Comparison of ENCODE assay signal across 16 mouse cellular contexts in the genomic region with DNA sequence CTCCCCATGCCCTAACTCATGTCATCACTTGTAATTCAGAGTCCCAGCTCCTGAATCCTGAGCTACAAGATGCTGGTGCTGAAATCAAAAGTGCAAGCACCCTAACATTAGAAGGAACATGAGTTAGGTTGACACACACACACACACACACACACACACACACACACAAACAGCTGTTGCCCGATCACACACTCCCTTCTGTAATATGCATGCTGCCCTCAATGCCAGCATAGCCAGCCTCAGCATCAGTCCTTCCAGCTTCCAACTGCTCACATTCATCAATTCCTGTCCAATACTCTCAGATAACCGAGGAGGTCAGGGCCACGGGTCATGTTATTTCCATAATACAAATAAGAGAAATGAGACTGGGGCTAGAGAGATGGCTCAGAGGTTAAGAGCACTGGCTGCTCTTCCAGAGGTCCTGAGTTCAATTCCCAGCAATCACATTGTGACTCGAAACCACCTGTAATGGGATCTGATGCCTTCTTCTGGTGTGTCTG.
A peak's percentile ranks its signal among the peaks of the same experiment; 100 is the strongest.
DNase-seq lines count a peak whose midpoint lies in the region; ATAC-seq and TF ChIP-seq lines count a peak whose summit lies in the region.
"Had no signal": no experiment of that assay in that cellular context is flagged by ENCODE, and none has a peak within 500 bp of the region (broad histone marks: within the 10 kb centered on the region; RNA-seq: fewer than 3 reads in every experiment).

No protein-coding gene starts in this region.

- peak overlapping the region; percentile 77 for H3K27ac ChIP-seq in heart, embryonic 11.5 days (ENCODE audit: low read depth, low read length)
- H3K27ac ChIP-seq in lung, embryonic 14.5 days (ENCODE audit: low read depth) = peak overlapping the region; percentile 65; the same call in 1 of the 2 replicates
- H3K27ac ChIP-seq in limb, embryonic 10.5 days = peak overlapping the region; percentile 36; the same call in 1 of the 2 replicates
- H3K27ac ChIP-seq in stomach, postnatal 0 days (replicated peaks) = peak overlapping the region; percentile 56
- H3K27ac ChIP-seq: forebrain, embryonic 15.5 days; liver, embryonic 12.5 days; neural tube, embryonic 13.5 days had no signal

- H3K27me3 ChIP-seq in heart, embryonic 11.5 days (ENCODE audit: control insufficient read depth, insufficient read depth, low read length) = no peaks in the 10 kb centered on the region
- H3K27me3 ChIP-seq in lung, embryonic 14.5 days (ENCODE audit: insufficient read depth, low read length) = no peaks in the 10 kb centered on the region
- peaks cover 5% of the 10 kb centered on the region; the same call in 1 of the 2 replicates for H3K27me3 ChIP-seq in limb, embryonic 10.5 days (ENCODE audit: low read depth, poor library complexity, severe bottlenecking)
- no peaks in the 10 kb centered on the region for H3K27me3 ChIP-seq in stomach, postnatal 0 days (ENCODE audit: control insufficient read depth, insufficient read depth, low read length)
- H3K27me3 ChIP-seq: embryonic facial prominence, embryonic 12.5 days; forebrain, embryonic 15.5 days; liver, embryonic 12.5 days; neural tube, embryonic 13.5 days had no signal

- TF ChIP-seq CTCF in lung, embryonic 14.5 days (IDR thresholded peaks at IDR 0.05; ENCODE audit: low read depth) = no peak
- TF ChIP-seq CTCF in stomach, postnatal 0 days (IDR thresholded peaks at IDR 0.05; ENCODE audit: low read depth) = no peak

- H3K36me3 ChIP-seq in heart, embryonic 11.5 days (ENCODE audit: control insufficient read depth, insufficient read depth, low read length) = peaks cover 6% of the 10 kb centered on the region; the same call in 1 of the 2 replicates
- H3K36me3 ChIP-seq in lung, embryonic 14.5 days (ENCODE audit: insufficient read depth) = no peaks in the 10 kb centered on the region; the same call in 1 of the 2 replicates
- no peaks in the 10 kb centered on the region for H3K36me3 ChIP-seq in limb, embryonic 10.5 days
- no peaks in the 10 kb centered on the region for H3K36me3 ChIP-seq in stomach, postnatal 0 days (ENCODE audit: control insufficient read depth, insufficient read depth, low read length)
- H3K36me3 ChIP-seq: embryonic facial prominence, embryonic 12.5 days; forebrain, embryonic 15.5 days; liver, embryonic 12.5 days; neural tube, embryonic 13.5 days had no signal

- no peak for TF ChIP-seq EP300 in stomach, postnatal 0 days (optimal IDR thresholded peaks at IDR 0.05)

- H3K9me3 ChIP-seq in heart, embryonic 11.5 days (replicated peaks; ENCODE audit: control insufficient read depth, low read length) = no peaks in the 10 kb centered on the region
- no peaks in the 10 kb centered on the region for H3K9me3 ChIP-seq in lung, embryonic 14.5 days (ENCODE audit: low read depth, low read length)
- H3K9me3 ChIP-seq in limb, embryonic 10.5 days (replicated peaks) = no peaks in the 10 kb centered on the region
- H3K9me3 ChIP-seq in stomach, postnatal 0 days (ENCODE audit: control insufficient read depth, low read length) = no peaks in the 10 kb centered on the region
- H3K9me3 ChIP-seq: embryonic facial prominence, embryonic 12.5 days; forebrain, embryonic 15.5 days; liver, embryonic 12.5 days; neural tube, embryonic 13.5 days had no signal

- 61% methylated on average over 4 of the region's 4 CpGs for WGBS in heart, embryonic 11.5 days (ENCODE audit: insufficient replicate concordance)
- WGBS in lung, embryonic 14.5 days = 36% methylated on average over 4 of the region's 4 CpGs
- 67% methylated on average over 4 of the region's 4 CpGs for WGBS in limb, embryonic 10.5 days
- WGBS in stomach, postnatal 0 days = 41% methylated on average over 4 of the region's 4 CpGs

- H3K4me2 ChIP-seq in heart, embryonic 11.5 days = no peak overlapping the region
- no peak overlapping the region for H3K4me2 ChIP-seq in lung, embryonic 14.5 days
- H3K4me2 ChIP-seq in stomach, postnatal 0 days (replicated peaks; ENCODE audit: low read depth) = no peak overlapping the region
- H3K4me2 ChIP-seq: embryonic facial prominence, embryonic 12.5 days; forebrain, embryonic 15.5 days; liver, embryonic 12.5 days; neural tube, embryonic 13.5 days had no signal

- no peak for ATAC-seq in heart, embryonic 11.5 days (replicated peaks; ENCODE audit: insufficient number of reproducible peaks, low FRiP score, low TSS enrichment)
- no peak for ATAC-seq in lung, embryonic 14.5 days (ENCODE audit: insufficient read depth)
- no peak for ATAC-seq in stomach, postnatal 0 days (ENCODE audit: low FRiP score, low TSS enrichment)
- ATAC-seq: forebrain, embryonic 15.5 days; liver, embryonic 12.5 days had no signal

- H3K4me1 ChIP-seq in heart, embryonic 11.5 days (ENCODE audit: control insufficient read depth, insufficient read depth, low read length) = peaks cover 84% of the 10 kb centered on the region
- peaks cover 6% of the 10 kb centered on the region for H3K4me1 ChIP-seq in lung, embryonic 14.5 days (ENCODE audit: insufficient read depth)
- peaks cover 55% of the 10 kb centered on the region for H3K4me1 ChIP-seq in limb, embryonic 10.5 days
- 0 out of 2 replicates have a peak, but pooled peaks cover 2% of the 10 kb centered on the region for H3K4me1 ChIP-seq in stomach, postnatal 0 days (replicated peaks; ENCODE audit: control insufficient read depth, insufficient read depth)
- H3K4me1 ChIP-seq: liver, embryonic 12.5 days had no signal

- no peak overlapping the region for H3K9ac ChIP-seq in heart, embryonic 11.5 days (ENCODE audit: low read depth, low read length)
- no peak overlapping the region for H3K9ac ChIP-seq in lung, embryonic 14.5 days
- no peak overlapping the region for H3K9ac ChIP-seq in stomach, postnatal 0 days (ENCODE audit: low read length)
- H3K9ac ChIP-seq: embryonic facial prominence, embryonic 12.5 days; forebrain, embryonic 15.5 days; liver, embryonic 12.5 days; neural tube, embryonic 13.5 days had no signal

- no peak for DNase-seq in heart, postnatal 4 days
- DNase-seq in lung, embryonic 14.5 days = no peak
- no peak for DNase-seq in lung, postnatal 36 days
- DNase-seq in limb, embryonic 10.5 days (ENCODE audit: low spot score) = peak; percentile 36
- DNase-seq in stomach, postnatal 0 days (ENCODE audit: low spot score) = no peak
- no peak for DNase-seq in left cerebral cortex, adult 8-10 months (ENCODE audit: low spot score in 2 of 2)
- no peak for DNase-seq in embryo, embryonic 11 days
- DNase-seq: cerebellum, postnatal 14 days; kidney, adult 8-10 months; right cerebral cortex, postnatal 25 days; thymus, adult 18-20 months had no signal

- no peak overlapping the region for H3K4me3 ChIP-seq in heart, embryonic 11.5 days (ENCODE audit: low read depth, low read length)
- no peak overlapping the region for H3K4me3 ChIP-seq in lung, embryonic 14.5 days (ENCODE audit: low read depth, low read length)
- H3K4me3 ChIP-seq in limb, embryonic 10.5 days = no peak overlapping the region
- no peak overlapping the region for H3K4me3 ChIP-seq in stomach, postnatal 0 days (ENCODE audit: low read depth, low read length)
- H3K4me3 ChIP-seq: embryonic facial prominence, embryonic 12.5 days; forebrain, embryonic 15.5 days; liver, embryonic 12.5 days; neural tube, embryonic 13.5 days had no signal
